Mouse (Mus musculus): ENCODE results near the gene Tlr7. TPM values are rescaled to one million over a fixed set of nuclear protein-coding genes. Genes with fewer than 3 reads are reported as not detected.

The Tlr7 gene
- polyA plus RNA-seq, 2 experiments: 0.85 to 0.94 TPM

DNA sequence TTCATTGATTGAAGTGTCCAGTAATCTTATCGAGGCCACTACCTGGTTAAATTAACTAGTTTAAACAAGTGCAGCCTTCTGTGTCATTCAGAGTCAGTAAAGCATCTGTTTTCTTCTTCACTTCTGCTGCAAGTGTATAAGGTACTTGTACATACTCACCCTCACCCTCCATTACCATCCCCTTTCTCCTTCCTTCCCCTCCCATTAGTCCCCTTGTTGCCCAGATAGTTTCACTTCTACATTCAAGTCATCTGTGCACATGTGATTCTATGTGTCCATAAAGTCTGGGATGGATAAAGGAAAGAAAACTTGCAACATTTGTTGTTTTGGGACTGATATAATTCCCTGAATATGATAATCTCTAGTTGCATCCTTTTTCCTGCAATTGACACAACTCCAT, 4.2 kb upstream of the Tlr7 start:
- Histone ChIP-seq H3K27me3 (ENCODE audit: control insufficient read depth, insufficient read depth, low read length) (no peaks in the 10 kb centered on the region), H3K36me3 (ENCODE audit: control insufficient read depth, insufficient read depth, low read length) (no peaks in the 10 kb centered on the region), H3K4me1 (ENCODE audit: control insufficient read depth, insufficient read depth, low read length) (no peaks in the 10 kb centered on the region), H3K27ac (replicated peaks; ENCODE audit: low read depth, low read length) (no peak overlapping the region), H3K9me3 (ENCODE audit: control insufficient read depth, low read length) (no peaks in the 10 kb centered on the region), H3K4me3 (replicated peaks; ENCODE audit: low read length) (no peak overlapping the region), H3K4me2 (replicated peaks; ENCODE audit: low read depth, low read length, severe bottlenecking) (no peak overlapping the region), H3K9ac (ENCODE audit: low read depth, low read length, severe bottlenecking) (no peak overlapping the region)
- WGBS: 83% methylated on average over 1 of the region's 1 CpGs
- no peak for TF ChIP-seq POLR2A (IDR thresholded peaks at IDR 0.05; ENCODE audit: borderline replicate concordance, extremely low read depth, insufficient read depth, insufficient read length)
- DNase-seq (ENCODE audit: low spot score): no peak
- no peak for ATAC-seq (ENCODE audit: low FRiP score, low read depth)

DNA sequence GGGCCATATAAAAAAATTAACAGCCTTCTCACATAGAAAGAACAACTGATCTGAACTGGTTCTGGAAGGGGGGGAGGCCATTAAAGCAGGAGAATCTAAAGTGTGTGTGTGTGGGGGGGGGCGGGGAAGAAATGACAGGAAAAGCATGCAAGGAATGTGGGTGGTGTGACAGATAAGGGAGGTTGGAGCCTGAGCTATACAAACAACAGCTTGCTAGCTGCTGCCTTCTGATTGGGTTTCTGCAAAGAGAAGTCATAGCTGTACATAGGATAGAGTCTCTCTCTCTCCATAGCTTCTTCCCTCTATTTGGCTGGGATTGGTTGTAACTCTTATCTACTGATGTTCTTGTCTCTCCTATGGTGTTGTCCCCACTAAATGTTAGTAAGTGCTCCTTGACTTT, 2.2 kb upstream of the Tlr7 start:
- Histone ChIP-seq H3K36me3 (ENCODE audit: control insufficient read depth, insufficient read depth, low read length) (no peaks in the 10 kb centered on the region), H3K9ac (ENCODE audit: low read depth, low read length, severe bottlenecking) (no peak overlapping the region), H3K4me3 (replicated peaks; ENCODE audit: low read length) (no peak overlapping the region), H3K27ac (replicated peaks; ENCODE audit: low read depth, low read length) (no peak overlapping the region), H3K4me1 (ENCODE audit: control insufficient read depth, insufficient read depth, low read length) (no peaks in the 10 kb centered on the region), H3K4me2 (replicated peaks; ENCODE audit: low read depth, low read length, severe bottlenecking) (no peak overlapping the region), H3K27me3 (ENCODE audit: control insufficient read depth, insufficient read depth, low read length) (no peaks in the 10 kb centered on the region), H3K9me3 (ENCODE audit: control insufficient read depth, low read length) (no peaks in the 10 kb centered on the region)
- no peak for DNase-seq (ENCODE audit: low spot score)
- 82% methylated on average over 1 of the region's 1 CpGs for WGBS
- no peak for ATAC-seq (ENCODE audit: low FRiP score, low read depth)
- no peak for TF ChIP-seq POLR2A (IDR thresholded peaks at IDR 0.05; ENCODE audit: borderline replicate concordance, extremely low read depth, insufficient read depth, insufficient read length)

DNA sequence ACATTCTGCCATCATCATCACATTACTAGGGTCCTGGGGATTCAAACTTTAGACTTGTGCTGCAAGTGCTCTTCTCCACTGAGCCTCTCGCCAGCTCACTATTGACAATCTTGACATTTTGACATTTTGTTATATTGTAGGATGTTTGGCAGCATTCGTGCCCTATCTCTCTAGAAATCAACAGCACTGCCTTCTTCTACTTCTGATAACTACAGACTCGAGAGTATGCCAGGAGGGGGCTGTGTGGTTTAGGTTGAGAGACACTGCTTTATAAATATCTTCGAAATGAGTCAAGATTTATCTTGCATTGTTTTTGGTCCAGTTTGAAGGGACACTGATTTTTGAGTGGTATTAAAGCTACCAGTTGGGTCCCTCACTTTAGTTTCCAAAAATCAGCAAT, 635 bp upstream of the Tlr7 start:
- WGBS: 79% methylated on average over 4 of the region's 4 CpGs
- Histone ChIP-seq H3K36me3 (ENCODE audit: control insufficient read depth, insufficient read depth, low read length) (no peaks in the 10 kb centered on the region), H3K4me2 (replicated peaks; ENCODE audit: low read depth, low read length, severe bottlenecking) (no peak overlapping the region), H3K9ac (ENCODE audit: low read depth, low read length, severe bottlenecking) (no peak overlapping the region), H3K27me3 (ENCODE audit: control insufficient read depth, insufficient read depth, low read length) (no peaks in the 10 kb centered on the region), H3K9me3 (ENCODE audit: control insufficient read depth, low read length) (no peaks in the 10 kb centered on the region), H3K27ac (replicated peaks; ENCODE audit: low read depth, low read length) (no peak overlapping the region), H3K4me1 (ENCODE audit: control insufficient read depth, insufficient read depth, low read length) (no peaks in the 10 kb centered on the region), H3K4me3 (replicated peaks; ENCODE audit: low read length) (no peak overlapping the region)
- TF ChIP-seq POLR2A (IDR thresholded peaks at IDR 0.05; ENCODE audit: borderline replicate concordance, extremely low read depth, insufficient read depth, insufficient read length): no peak
- ATAC-seq (ENCODE audit: low FRiP score, low read depth) (no peak), DNase-seq (ENCODE audit: low spot score) (no peak)

DNA sequence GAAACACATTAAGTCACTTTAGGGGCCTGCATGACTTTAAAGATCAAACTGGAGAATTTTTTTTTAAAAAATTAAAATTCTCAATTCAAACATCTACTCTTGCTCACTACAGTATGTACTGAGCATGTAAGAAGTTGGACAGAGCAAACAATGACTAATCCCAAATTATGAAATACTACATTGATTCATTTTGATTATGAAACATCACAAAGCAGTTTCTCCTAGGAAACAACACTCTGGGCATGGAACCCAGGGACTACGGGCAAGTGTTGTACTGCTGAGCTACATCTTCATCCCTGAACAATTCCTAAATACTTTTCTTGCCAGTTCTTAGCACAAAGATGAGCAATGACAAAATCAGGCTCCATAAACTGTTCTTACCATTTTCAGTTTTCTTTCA, 738 bp downstream of the Tlr7 start:
- H3K27me3 ChIP-seq (ENCODE audit: control insufficient read depth, insufficient read depth, low read length): no peaks in the 10 kb centered on the region

DNA sequence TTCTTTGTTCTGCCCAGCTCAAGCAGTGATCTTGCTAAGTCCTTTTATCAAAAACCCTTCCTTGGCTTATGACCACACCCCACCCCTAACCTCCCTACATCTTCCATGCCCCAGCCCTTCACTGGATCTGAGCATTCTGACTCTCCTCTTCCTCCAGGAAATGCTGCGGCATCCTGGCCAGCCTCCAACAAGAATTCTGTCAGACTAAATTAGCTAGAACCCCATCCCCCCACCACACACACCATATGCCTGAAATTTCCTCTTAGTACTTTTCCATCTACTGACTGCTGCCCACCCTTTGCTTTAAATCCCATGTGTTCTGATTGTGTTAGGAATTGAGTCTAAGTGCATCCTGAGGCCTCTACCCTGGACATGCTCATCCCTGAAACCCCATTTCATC, 1.3 kb downstream of the Tlr7 start:
- no peaks in the 10 kb centered on the region for H3K27me3 ChIP-seq (ENCODE audit: control insufficient read depth, insufficient read depth, low read length)
- DNase-seq (ENCODE audit: low spot score): no peak
- H3K4me1 ChIP-seq (ENCODE audit: control insufficient read depth, insufficient read depth, low read length): no peaks in the 10 kb centered on the region
- no peak for ATAC-seq (ENCODE audit: low FRiP score, low read depth)
- no peaks in the 10 kb centered on the region for H3K36me3 ChIP-seq (ENCODE audit: control insufficient read depth, insufficient read depth, low read length)
- no peaks in the 10 kb centered on the region for H3K9me3 ChIP-seq (ENCODE audit: control insufficient read depth, low read length)
- WGBS: 83% methylated on average over 1 of the region's 1 CpGs
- no peak overlapping the region for H3K4me3 ChIP-seq (replicated peaks; ENCODE audit: low read length)
- no peak overlapping the region for H3K27ac ChIP-seq (replicated peaks; ENCODE audit: low read depth, low read length)
- no peak overlapping the region for H3K9ac ChIP-seq (ENCODE audit: low read depth, low read length, severe bottlenecking)
- H3K4me2 ChIP-seq (replicated peaks; ENCODE audit: low read depth, low read length, severe bottlenecking): no peak overlapping the region
- TF ChIP-seq POLR2A (IDR thresholded peaks at IDR 0.05; ENCODE audit: borderline replicate concordance, extremely low read depth, insufficient read depth, insufficient read length): no peak

More for the DNA sequence above, 738 bp downstream of the Tlr7 start:
- WGBS: 94% methylated on average over 1 of the region's 1 CpGs
- no peak for DNase-seq (ENCODE audit: low spot score)
- no peak for TF ChIP-seq POLR2A (IDR thresholded peaks at IDR 0.05; ENCODE audit: borderline replicate concordance, extremely low read depth, insufficient read depth, insufficient read length)
- Histone ChIP-seq H3K9me3 (ENCODE audit: control insufficient read depth, low read length) (no peaks in the 10 kb centered on the region), H3K36me3 (ENCODE audit: control insufficient read depth, insufficient read depth, low read length) (no peaks in the 10 kb centered on the region), H3K27ac (replicated peaks; ENCODE audit: low read depth, low read length) (no peak overlapping the region), H3K4me3 (replicated peaks; ENCODE audit: low read length) (no peak overlapping the region), H3K4me1 (ENCODE audit: control insufficient read depth, insufficient read depth, low read length) (no peaks in the 10 kb centered on the region), H3K9ac (ENCODE audit: low read depth, low read length, severe bottlenecking) (no peak overlapping the region), H3K4me2 (replicated peaks; ENCODE audit: low read depth, low read length, severe bottlenecking) (no peak overlapping the region)
- no peak for ATAC-seq (ENCODE audit: low FRiP score, low read depth)

DNA sequence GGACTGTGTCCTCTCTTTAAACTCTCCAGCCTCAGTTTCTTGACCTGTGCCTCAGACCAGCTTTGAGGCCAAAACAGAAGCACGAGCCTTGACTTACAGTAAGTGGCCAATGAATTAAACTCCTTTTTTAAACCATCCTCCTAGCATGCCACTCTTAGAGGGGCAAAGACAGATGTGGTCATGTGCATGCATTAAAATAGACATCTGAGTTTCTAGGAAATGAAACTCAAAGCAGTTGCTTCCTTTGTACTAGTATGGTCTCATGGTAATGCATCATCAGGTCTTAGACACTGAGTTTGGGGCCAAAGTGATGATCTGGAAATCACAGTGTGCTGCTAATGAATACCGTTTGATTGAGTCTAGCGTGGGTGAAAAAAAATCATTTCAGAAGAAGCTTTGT, 1.8 kb downstream of the Tlr7 start:
- 91% methylated on average over 3 of the region's 3 CpGs for WGBS
- H3K9me3 ChIP-seq (ENCODE audit: control insufficient read depth, low read length): no peaks in the 10 kb centered on the region
- no peaks in the 10 kb centered on the region for H3K36me3 ChIP-seq (ENCODE audit: control insufficient read depth, insufficient read depth, low read length)
- no peak overlapping the region for H3K4me2 ChIP-seq (replicated peaks; ENCODE audit: low read depth, low read length, severe bottlenecking)
- H3K4me3 ChIP-seq (replicated peaks; ENCODE audit: low read length): no peak overlapping the region
- no peak overlapping the region for H3K9ac ChIP-seq (ENCODE audit: low read depth, low read length, severe bottlenecking)
- TF ChIP-seq POLR2A (IDR thresholded peaks at IDR 0.05; ENCODE audit: borderline replicate concordance, extremely low read depth, insufficient read depth, insufficient read length): no peak
- DNase-seq (ENCODE audit: low spot score) (no peak), ATAC-seq (ENCODE audit: low FRiP score, low read depth) (no peak)
- no peak overlapping the region for H3K27ac ChIP-seq (replicated peaks; ENCODE audit: low read depth, low read length)
- H3K27me3 ChIP-seq (ENCODE audit: control insufficient read depth, insufficient read depth, low read length): no peaks in the 10 kb centered on the region
- no peaks in the 10 kb centered on the region for H3K4me1 ChIP-seq (ENCODE audit: control insufficient read depth, insufficient read depth, low read length)
